Mouse (Mus musculus) spleen, adult 2 months (tissue): ENCODE data around the gene Tas2r134.

ENCODE experiments used
- CTCF ChIP-seq: fragments of 200-500 bp; IDR thresholded peaks from 2 replicates; pipeline ENCODE4 v1.5.1; 2011; ENCODE audit warnings: mild to moderate bottlenecking, inconsistent platforms; ENCODE audit not compliant: insufficient read depth, insufficient read length, insufficient replicate concordance; ENCODE audit errors: extremely low read depth
- POLR2A ChIP-seq: fragments of 200-500 bp; IDR thresholded peaks from 2 replicates; pipeline ENCODE4 v1.6.1; 2011; ENCODE audit warnings: low read depth, low read length, inconsistent platforms

DNA sequence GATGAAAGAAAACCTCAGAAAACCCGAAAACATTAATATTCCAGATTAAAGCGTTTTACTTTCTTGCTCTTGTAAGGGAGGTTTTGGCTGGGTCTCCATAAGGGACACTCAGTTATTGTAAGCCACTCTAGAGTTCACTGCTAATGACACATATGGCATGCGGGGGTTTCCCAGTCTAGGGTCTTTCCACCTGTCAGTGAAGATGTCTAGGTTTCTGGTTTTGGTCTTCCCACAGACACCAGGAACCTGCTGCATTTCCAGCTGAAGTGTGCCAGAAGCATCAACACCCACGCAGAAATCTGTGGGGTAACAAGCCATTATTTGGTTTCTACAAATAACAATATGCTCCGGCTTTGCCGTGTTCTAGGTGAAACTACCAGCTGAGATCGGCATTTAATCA lies 14.3 kb downstream of the Tas2r134 start:
- TF ChIP-seq CTCF (no peak), POLR2A (no peak)
